Mouse (Mus musculus): ENCODE results near the gene Hoxc5. TPM values are rescaled to one million over a fixed set of nuclear protein-coding genes. Genes with fewer than 3 reads are reported as not detected.

Hoxc5 gene
- polyA plus RNA-seq, 1 experiment, result 0.53 TPM

GRCm38 (mm10) chr15:103035548-103035881 is 68.3 kb downstream of the Hoxc5 start:
- Histone ChIP-seq H3K4me3 (ENCODE audit: control insufficient read depth, low read depth, low read length) (peak overlapping the region; percentile 4; the same call in 1 of the 2 replicates), H3K4me1 (ENCODE audit: control insufficient read depth, insufficient read depth, low read length) (peaks cover 3% of the 10 kb centered on the region), H3K36me3 (ENCODE audit: control insufficient read depth, insufficient read depth, low read length) (no peaks in the 10 kb centered on the region), H3K27me3 (ENCODE audit: control insufficient read depth, insufficient read depth, low read length) (peaks cover 4% of the 10 kb centered on the region), H3K27ac (ENCODE audit: control insufficient read depth, insufficient read depth, low read depth, low read length) (no peak overlapping the region)
- TF ChIP-seq CTCF (IDR thresholded peaks at IDR 0.05; ENCODE audit: control insufficient read depth, insufficient read depth, insufficient replicate concordance, low read depth, low read length), result no peak
- TF ChIP-seq POLR2A (IDR thresholded peaks at IDR 0.05; ENCODE audit: control insufficient read depth, low read depth, low read length), result no peak

GRCm38 (mm10) chr15:103037579-103037978 is 70.3 kb downstream of the Hoxc5 start:
- Histone ChIP-seq H3K27me3 (ENCODE audit: control insufficient read depth, insufficient read depth, low read length) (peaks cover 4% of the 10 kb centered on the region), H3K4me1 (ENCODE audit: control insufficient read depth, insufficient read depth, low read length) (peaks cover 7% of the 10 kb centered on the region), H3K4me3 (ENCODE audit: control insufficient read depth, low read depth, low read length) (no peak overlapping the region), H3K27ac (ENCODE audit: control insufficient read depth, insufficient read depth, low read depth, low read length) (no peak overlapping the region), H3K36me3 (ENCODE audit: control insufficient read depth, insufficient read depth, low read length) (no peaks in the 10 kb centered on the region)
- TF ChIP-seq CTCF (IDR thresholded peaks at IDR 0.05; ENCODE audit: control insufficient read depth, insufficient read depth, insufficient replicate concordance, low read depth, low read length) (no peak), POLR2A (IDR thresholded peaks at IDR 0.05; ENCODE audit: control insufficient read depth, low read depth, low read length) (no peak)

DNA sequence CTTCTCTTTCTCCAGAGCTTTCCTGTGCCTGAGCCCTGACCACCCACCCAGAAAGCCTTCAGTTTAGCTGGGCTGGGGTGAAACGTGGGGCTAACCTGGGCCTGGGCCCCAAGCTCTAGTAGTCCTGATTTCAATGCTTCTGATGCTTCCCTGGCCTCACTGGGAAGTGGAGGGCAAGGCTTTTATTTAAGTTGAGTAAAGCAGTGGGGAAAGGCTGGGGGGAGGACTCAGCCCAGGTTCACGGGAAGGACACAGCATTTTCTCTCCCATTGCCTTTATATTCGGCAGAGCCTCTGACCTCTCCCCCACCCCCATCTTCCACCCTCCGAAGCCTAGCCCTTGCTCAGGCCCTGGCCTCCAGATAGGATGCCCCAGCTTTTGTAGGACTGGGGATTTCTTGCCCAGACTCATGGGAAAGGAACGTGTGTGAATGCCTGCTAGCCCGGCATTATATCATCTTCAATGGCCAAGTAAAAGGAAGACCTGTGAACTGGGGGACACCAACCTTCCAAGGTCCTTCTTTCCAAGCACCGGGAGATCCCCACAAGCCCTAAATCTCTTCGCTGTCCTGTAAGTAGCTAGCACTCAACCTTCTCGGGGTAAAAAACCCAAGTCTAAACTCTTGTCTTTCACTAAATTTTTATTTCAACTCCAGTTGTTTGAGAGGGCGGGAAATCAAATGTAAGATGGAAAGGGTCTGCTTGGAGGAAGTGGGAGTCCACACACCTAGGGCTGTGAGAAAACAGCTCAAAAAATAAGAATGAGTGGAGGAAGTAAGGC is 71.6 kb downstream of the Hoxc5 start:
- Histone ChIP-seq H3K4me3 (ENCODE audit: control insufficient read depth, low read depth, low read length) (no peak overlapping the region), H3K36me3 (ENCODE audit: control insufficient read depth, insufficient read depth, low read length) (no peaks in the 10 kb centered on the region), H3K27ac (ENCODE audit: control insufficient read depth, insufficient read depth, low read depth, low read length) (no peak overlapping the region), H3K27me3 (ENCODE audit: control insufficient read depth, insufficient read depth, low read length) (peaks cover 4% of the 10 kb centered on the region), H3K4me1 (ENCODE audit: control insufficient read depth, insufficient read depth, low read length) (peaks cover 7% of the 10 kb centered on the region)
- TF ChIP-seq CTCF (IDR thresholded peaks at IDR 0.05; ENCODE audit: control insufficient read depth, insufficient read depth, insufficient replicate concordance, low read depth, low read length) (no peak), POLR2A (IDR thresholded peaks at IDR 0.05; ENCODE audit: control insufficient read depth, low read depth, low read length) (no peak)

DNA sequence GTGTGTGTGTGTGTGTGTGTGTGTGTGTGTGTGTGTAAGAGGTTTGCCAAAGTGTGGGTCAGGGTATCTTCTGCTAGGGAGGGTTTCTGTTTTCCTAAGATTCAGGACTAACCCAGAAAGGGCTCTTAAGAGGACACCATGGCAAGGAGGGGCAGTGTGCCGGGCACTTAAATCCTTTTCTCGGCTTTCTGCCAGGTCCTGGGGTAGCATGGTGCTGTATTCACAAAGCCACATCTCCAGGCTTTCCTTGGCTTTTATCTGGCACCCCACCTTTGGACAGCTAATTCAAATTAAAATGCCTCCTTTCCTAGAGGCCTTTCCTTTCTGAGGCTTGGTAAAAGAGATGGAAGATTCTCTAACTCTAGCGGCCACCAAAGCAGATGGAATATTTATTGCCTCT is 72.4 kb downstream of the Hoxc5 start:
- TF ChIP-seq POLR2A (IDR thresholded peaks at IDR 0.05; ENCODE audit: control insufficient read depth, low read depth, low read length) (no peak), CTCF (IDR thresholded peaks at IDR 0.05; ENCODE audit: control insufficient read depth, insufficient read depth, insufficient replicate concordance, low read depth, low read length) (no peak)
- Histone ChIP-seq H3K4me1 (ENCODE audit: control insufficient read depth, insufficient read depth, low read length) (peaks cover 7% of the 10 kb centered on the region), H3K27ac (ENCODE audit: control insufficient read depth, insufficient read depth, low read depth, low read length) (no peak overlapping the region), H3K27me3 (ENCODE audit: control insufficient read depth, insufficient read depth, low read length) (peaks cover 4% of the 10 kb centered on the region), H3K4me3 (ENCODE audit: control insufficient read depth, low read depth, low read length) (no peak overlapping the region), H3K36me3 (ENCODE audit: control insufficient read depth, insufficient read depth, low read length) (no peaks in the 10 kb centered on the region)

- Histone ChIP-seq H3K36me3 (ENCODE audit: control insufficient read depth, insufficient read depth, low read length) (no peaks in the 10 kb centered on the region), H3K4me3 (ENCODE audit: control insufficient read depth, low read depth, low read length) (no peak overlapping the region), H3K27ac (ENCODE audit: control insufficient read depth, insufficient read depth, low read depth, low read length) (no peak overlapping the region), H3K27me3 (ENCODE audit: control insufficient read depth, insufficient read depth, low read length) (peaks cover 2% of the 10 kb centered on the region), H3K4me1 (ENCODE audit: control insufficient read depth, insufficient read depth, low read length) (peaks cover 5% of the 10 kb centered on the region)
- no peak for TF ChIP-seq CTCF (IDR thresholded peaks at IDR 0.05; ENCODE audit: control insufficient read depth, insufficient read depth, insufficient replicate concordance, low read depth, low read length)
- TF ChIP-seq POLR2A (IDR thresholded peaks at IDR 0.05; ENCODE audit: control insufficient read depth, low read depth, low read length), result no peak
These were observed 73.4 kb downstream of the Hoxc5 start for GRCm38 (mm10) chr15:103040601-103041000.

- no peaks in the 10 kb centered on the region; the same call in 1 of the 2 replicates for H3K27me3 ChIP-seq (ENCODE audit: control insufficient read depth, insufficient read depth, low read length)
These were observed 74.4 kb downstream of the Hoxc5 start for GRCm38 (mm10) chr15:103041613-103042012.

DNA sequence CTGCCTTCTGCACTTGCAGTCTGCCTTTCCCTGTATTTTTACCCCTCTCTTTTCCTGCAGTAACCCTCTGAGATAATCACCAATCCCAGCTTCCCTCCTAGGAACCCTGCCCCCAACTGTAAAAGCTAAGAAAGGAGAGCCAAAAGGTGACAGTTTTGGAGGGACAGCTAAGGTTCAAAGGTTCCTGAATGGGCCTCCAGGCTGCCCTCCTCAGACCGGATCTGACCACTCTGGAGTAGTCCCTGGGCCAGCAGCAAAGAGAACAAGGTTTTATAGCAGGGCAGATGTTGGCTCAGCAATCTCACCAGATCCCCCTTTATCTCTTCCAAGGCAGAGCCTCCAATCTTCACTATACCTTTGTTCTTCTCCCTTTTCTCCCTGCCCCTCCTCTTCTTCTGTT is 75.0 kb downstream of the Hoxc5 start:
- no peak for TF ChIP-seq POLR2A (IDR thresholded peaks at IDR 0.05; ENCODE audit: control insufficient read depth, low read depth, low read length)
- no peak for TF ChIP-seq CTCF (IDR thresholded peaks at IDR 0.05; ENCODE audit: control insufficient read depth, insufficient read depth, insufficient replicate concordance, low read depth, low read length)
- H3K27me3 ChIP-seq (ENCODE audit: control insufficient read depth, insufficient read depth, low read length), result no peaks in the 10 kb centered on the region; the same call in 1 of the 2 replicates
- no peak overlapping the region for H3K27ac ChIP-seq (ENCODE audit: control insufficient read depth, insufficient read depth, low read depth, low read length)
- H3K4me1 ChIP-seq (ENCODE audit: control insufficient read depth, insufficient read depth, low read length), result peaks cover 4% of the 10 kb centered on the region
- H3K4me3 ChIP-seq (ENCODE audit: control insufficient read depth, low read depth, low read length), result no peak overlapping the region
- no peaks in the 10 kb centered on the region for H3K36me3 ChIP-seq (ENCODE audit: control insufficient read depth, insufficient read depth, low read length)

More at GRCm38 (mm10) chr15:103041613-103042012, 74.4 kb downstream of the Hoxc5 start:
- Histone ChIP-seq H3K36me3 (ENCODE audit: control insufficient read depth, insufficient read depth, low read length) (no peaks in the 10 kb centered on the region), H3K4me1 (ENCODE audit: control insufficient read depth, insufficient read depth, low read length) (peaks cover 4% of the 10 kb centered on the region), H3K4me3 (ENCODE audit: control insufficient read depth, low read depth, low read length) (no peak overlapping the region), H3K27ac (ENCODE audit: control insufficient read depth, insufficient read depth, low read depth, low read length) (no peak overlapping the region)
- TF ChIP-seq POLR2A (IDR thresholded peaks at IDR 0.05; ENCODE audit: control insufficient read depth, low read depth, low read length) (no peak), CTCF (IDR thresholded peaks at IDR 0.05; ENCODE audit: control insufficient read depth, insufficient read depth, insufficient replicate concordance, low read depth, low read length) (no peak)

Data from testis, adult 2 months (tissue).